Mouse (Mus musculus): ENCODE results near the gene Jrkl. TPM values are rescaled to one million over a fixed set of nuclear protein-coding genes. Genes with fewer than 3 reads are reported as not detected.

Jrkl gene
- total RNA-seq (2014; fragmentation: Nextera tagmentation), result 11.3 and 13.9 TPM in 2 replicates
- total RNA-seq (2017), result 10.3 and 11.9 TPM in 2 replicates
- 0.12 and 0.23 TPM in 2 replicates for polyA plus RNA-seq (2012)

DNA sequence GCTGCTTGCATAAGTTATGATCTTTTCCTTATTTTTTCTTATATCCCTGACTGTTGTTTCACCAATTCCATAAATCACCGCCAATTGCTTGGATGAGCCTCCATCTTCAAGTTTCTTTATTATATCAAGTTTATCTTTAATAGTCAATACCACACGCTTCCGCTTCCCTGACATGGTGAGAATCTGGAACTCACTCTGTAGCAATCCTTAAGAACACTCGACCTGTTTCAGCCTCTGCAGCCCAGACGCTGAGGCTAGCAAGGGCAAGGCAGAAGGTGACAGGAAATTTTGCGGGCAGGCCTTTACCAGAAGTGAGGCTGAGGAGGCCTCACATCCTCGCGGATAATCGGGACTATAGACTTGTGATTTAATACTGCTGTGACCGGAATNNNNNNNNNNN, at the start of gene Jrkl:
TSS of gene Jrkl (minus strand) at position 349 of the 400 bp plus-strand sequence.
- peaks cover 27% of the 10 kb centered on the region for H3K4me1 ChIP-seq (ENCODE audit: insufficient read depth, low read depth, low read length)

DNA sequence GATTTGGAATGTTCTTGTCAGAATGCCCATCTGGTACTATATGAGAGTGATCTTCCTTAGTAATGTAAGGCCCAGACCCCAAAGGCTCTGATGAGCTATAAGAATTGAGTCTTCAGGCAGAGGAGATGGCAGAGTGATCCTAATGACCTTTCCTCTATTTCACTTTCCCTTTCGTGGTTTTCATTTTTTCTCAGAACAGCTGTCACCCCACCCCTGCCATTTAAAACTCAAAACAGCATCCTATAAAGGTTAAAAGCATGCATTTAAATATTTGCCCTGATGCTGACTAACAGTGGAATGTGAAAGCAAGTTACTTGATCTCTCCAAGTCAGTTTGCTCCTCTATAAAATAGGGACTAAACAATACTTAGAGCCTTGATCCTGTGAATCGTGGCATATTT, 41.9 kb upstream of the Jrkl start:
- no peaks in the 10 kb centered on the region for H3K27me3 ChIP-seq (ENCODE audit: insufficient read depth, low read length)
- H3K4me3 ChIP-seq (ENCODE audit: low read depth, low read length), result no peak overlapping the region
- no peaks in the 10 kb centered on the region for H3K9me3 ChIP-seq (replicated peaks)
- DNase-seq (ENCODE audit: low spot score) (no peak), ATAC-seq (ENCODE audit: extremely low read depth, insufficient number of reproducible peaks, low FRiP score, poor library complexity, severe bottlenecking) (no peak)
- H3K36me3 ChIP-seq (replicated peaks), result peaks cover 32% of the 10 kb centered on the region
- TF ChIP-seq GATA2 (IDR thresholded peaks at IDR 0.05; ENCODE audit: borderline replicate concordance, low read depth, low read length) (no peak), TAL1 (conservative IDR thresholded peaks at IDR 0.05; ENCODE audit: low read depth, low read length) (no peak), POLR2AphosphoS5 (IDR thresholded peaks at IDR 0.05; ENCODE audit: insufficient replicate concordance, low read depth, low read length) (no peak), CTCF (IDR thresholded peaks at IDR 0.05; ENCODE audit: low read depth, low read length) (no peak), GATA1 (IDR thresholded peaks at IDR 0.05; ENCODE audit: borderline replicate concordance, low read length) (no peak)
- H3K4me1 ChIP-seq (ENCODE audit: insufficient read depth, low read depth, low read length), result no peaks in the 10 kb centered on the region

More for the DNA sequence above, at the start of gene Jrkl:
- Histone ChIP-seq H3K4me3 (ENCODE audit: low read depth, low read length) (peak within 1 kb of the TSS; percentile 73), H3K36me3 (replicated peaks) (no peaks in the 10 kb centered on the region), H3K9me3 (replicated peaks) (no peaks in the 10 kb centered on the region), H3K27me3 (ENCODE audit: insufficient read depth, low read length) (no peaks in the 10 kb centered on the region)
- TF ChIP-seq GATA1 (IDR thresholded peaks at IDR 0.05; ENCODE audit: borderline replicate concordance, low read length) (no peak), GATA2 (IDR thresholded peaks at IDR 0.05; ENCODE audit: borderline replicate concordance, low read depth, low read length) (no peak), TAL1 (conservative IDR thresholded peaks at IDR 0.05; ENCODE audit: low read depth, low read length) (no peak), POLR2AphosphoS5 (IDR thresholded peaks at IDR 0.05; ENCODE audit: insufficient replicate concordance, low read depth, low read length) (no peak), CTCF (IDR thresholded peaks at IDR 0.05; ENCODE audit: low read depth, low read length) (no peak)
- no peak for ATAC-seq (ENCODE audit: extremely low read depth, insufficient number of reproducible peaks, low FRiP score, poor library complexity, severe bottlenecking)
- DNase-seq (ENCODE audit: low spot score), result no peak

DNA sequence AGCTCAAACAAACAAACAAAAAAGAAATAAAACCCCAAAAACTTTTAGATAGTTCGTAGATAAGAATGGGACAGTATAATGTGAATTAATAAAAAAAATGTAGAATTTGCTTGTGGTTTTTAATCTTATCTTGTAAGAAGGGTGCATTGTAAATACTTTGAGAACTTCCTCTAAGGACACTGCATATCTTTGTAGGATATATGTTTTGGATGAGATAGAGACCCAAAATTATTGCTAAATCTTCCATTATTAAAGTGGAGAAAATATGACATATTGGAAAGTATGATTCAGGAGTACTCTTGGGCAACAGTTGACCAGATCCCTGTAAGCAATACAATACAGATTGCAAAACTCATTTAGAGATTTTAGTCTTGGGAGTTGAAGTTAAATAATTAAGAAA, 27.6 kb upstream of the Jrkl start:
- TF ChIP-seq GATA1 (IDR thresholded peaks at IDR 0.05; ENCODE audit: borderline replicate concordance, low read length) (no peak), TAL1 (conservative IDR thresholded peaks at IDR 0.05; ENCODE audit: low read depth, low read length) (no peak), CTCF (IDR thresholded peaks at IDR 0.05; ENCODE audit: low read depth, low read length) (no peak), POLR2AphosphoS5 (IDR thresholded peaks at IDR 0.05; ENCODE audit: insufficient replicate concordance, low read depth, low read length) (no peak), GATA2 (IDR thresholded peaks at IDR 0.05; ENCODE audit: borderline replicate concordance, low read depth, low read length) (no peak)
- DNase-seq (ENCODE audit: low spot score) (no peak), ATAC-seq (ENCODE audit: extremely low read depth, insufficient number of reproducible peaks, low FRiP score, poor library complexity, severe bottlenecking) (peak; percentile 70)
- H3K9me3 ChIP-seq (replicated peaks), result no peaks in the 10 kb centered on the region
- no peak overlapping the region for H3K4me3 ChIP-seq (ENCODE audit: low read depth, low read length)
- H3K4me1 ChIP-seq (ENCODE audit: insufficient read depth, low read depth, low read length), result peaks cover 6% of the 10 kb centered on the region
- no peaks in the 10 kb centered on the region for H3K27me3 ChIP-seq (ENCODE audit: insufficient read depth, low read length)
- peaks cover 20% of the 10 kb centered on the region for H3K36me3 ChIP-seq (replicated peaks)

DNA sequence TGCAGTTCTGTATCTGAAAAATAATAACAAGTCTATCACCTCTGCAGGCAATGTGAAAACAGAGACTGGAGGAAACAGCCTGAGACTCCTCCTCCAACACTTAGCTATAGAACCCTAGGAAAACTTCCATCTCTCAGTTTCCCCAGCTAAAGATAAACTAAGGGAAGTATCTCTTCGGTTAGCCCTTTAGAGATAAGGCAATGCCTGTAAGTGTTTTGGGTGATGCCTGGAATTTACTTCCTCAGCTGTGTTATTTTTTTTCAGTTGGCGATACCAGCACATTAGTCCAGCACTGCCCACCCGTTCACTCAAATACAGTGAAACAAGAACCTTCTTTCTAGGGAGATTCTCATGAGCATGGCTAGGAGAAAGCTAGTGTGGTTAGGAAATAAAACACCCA, 15.4 kb upstream of the Jrkl start:
- no peaks in the 10 kb centered on the region for H3K27me3 ChIP-seq (ENCODE audit: insufficient read depth, low read length)
- TF ChIP-seq POLR2AphosphoS5 (IDR thresholded peaks at IDR 0.05; ENCODE audit: insufficient replicate concordance, low read depth, low read length) (no peak), TAL1 (conservative IDR thresholded peaks at IDR 0.05; ENCODE audit: low read depth, low read length) (no peak), CTCF (IDR thresholded peaks at IDR 0.05; ENCODE audit: low read depth, low read length) (no peak), GATA1 (IDR thresholded peaks at IDR 0.05; ENCODE audit: borderline replicate concordance, low read length) (no peak), GATA2 (IDR thresholded peaks at IDR 0.05; ENCODE audit: borderline replicate concordance, low read depth, low read length) (no peak)
- H3K4me3 ChIP-seq (ENCODE audit: low read depth, low read length), result no peak overlapping the region
- ATAC-seq (ENCODE audit: extremely low read depth, insufficient number of reproducible peaks, low FRiP score, poor library complexity, severe bottlenecking) (no peak), DNase-seq (ENCODE audit: low spot score) (no peak)
- H3K36me3 ChIP-seq (replicated peaks), result peaks cover 33% of the 10 kb centered on the region
- H3K9me3 ChIP-seq (replicated peaks), result no peaks in the 10 kb centered on the region
- H3K4me1 ChIP-seq (ENCODE audit: insufficient read depth, low read depth, low read length), result peaks cover 5% of the 10 kb centered on the region

DNA sequence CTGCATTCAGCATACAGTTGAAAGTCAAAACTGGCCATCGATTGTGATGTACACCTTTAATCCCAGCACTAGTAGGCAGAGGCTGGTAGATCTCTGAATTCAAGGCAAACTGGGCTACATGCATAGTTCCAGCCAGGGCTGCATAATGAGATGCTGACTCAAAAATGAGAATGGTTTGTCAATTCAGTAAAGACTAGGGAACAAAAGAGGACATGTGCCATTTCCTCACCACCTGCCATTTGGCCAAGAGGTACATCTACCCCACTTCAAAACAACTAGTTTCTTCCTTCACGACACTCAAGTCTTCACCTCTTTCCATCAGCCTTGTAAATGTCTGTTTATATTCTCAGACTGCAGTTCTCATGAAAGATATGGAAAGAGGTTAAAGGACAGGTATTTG, 12.5 kb upstream of the Jrkl start:
- H3K4me3 ChIP-seq (ENCODE audit: low read depth, low read length), result no peak overlapping the region
- TF ChIP-seq TAL1 (conservative IDR thresholded peaks at IDR 0.05; ENCODE audit: low read depth, low read length) (no peak), POLR2AphosphoS5 (IDR thresholded peaks at IDR 0.05; ENCODE audit: insufficient replicate concordance, low read depth, low read length) (no peak), CTCF (IDR thresholded peaks at IDR 0.05; ENCODE audit: low read depth, low read length) (no peak), GATA1 (IDR thresholded peaks at IDR 0.05; ENCODE audit: borderline replicate concordance, low read length) (no peak), GATA2 (IDR thresholded peaks at IDR 0.05; ENCODE audit: borderline replicate concordance, low read depth, low read length) (no peak)
- peaks cover 34% of the 10 kb centered on the region for H3K36me3 ChIP-seq (replicated peaks)
- H3K4me1 ChIP-seq (ENCODE audit: insufficient read depth, low read depth, low read length), result peaks cover 5% of the 10 kb centered on the region
- ATAC-seq (ENCODE audit: extremely low read depth, insufficient number of reproducible peaks, low FRiP score, poor library complexity, severe bottlenecking) (no peak), DNase-seq (ENCODE audit: low spot score) (no peak)
- H3K9me3 ChIP-seq (replicated peaks), result no peaks in the 10 kb centered on the region
- no peaks in the 10 kb centered on the region for H3K27me3 ChIP-seq (ENCODE audit: insufficient read depth, low read length)

DNA sequence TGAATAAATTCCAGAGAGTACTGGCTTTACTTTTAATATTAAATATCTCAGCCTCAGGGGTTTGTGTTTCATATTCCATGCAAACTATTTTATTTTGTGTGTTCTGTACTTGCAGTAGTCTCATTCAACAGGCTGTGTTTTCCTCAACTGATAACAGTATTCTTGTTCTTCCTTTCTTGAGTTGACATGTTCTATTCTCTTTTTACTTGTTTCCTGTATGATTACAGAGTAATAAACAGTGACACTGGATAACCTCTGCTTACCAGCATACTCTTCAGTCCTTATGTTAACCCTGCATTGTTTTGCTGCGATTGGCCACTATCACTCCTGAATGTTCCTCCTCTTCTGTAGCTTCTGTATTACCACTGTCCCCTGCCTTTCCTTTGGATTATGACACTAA, 11.1 kb upstream of the Jrkl start:
- TF ChIP-seq GATA2 (IDR thresholded peaks at IDR 0.05; ENCODE audit: borderline replicate concordance, low read depth, low read length) (no peak), TAL1 (conservative IDR thresholded peaks at IDR 0.05; ENCODE audit: low read depth, low read length) (no peak), POLR2AphosphoS5 (IDR thresholded peaks at IDR 0.05; ENCODE audit: insufficient replicate concordance, low read depth, low read length) (no peak), GATA1 (IDR thresholded peaks at IDR 0.05; ENCODE audit: borderline replicate concordance, low read length) (no peak), CTCF (IDR thresholded peaks at IDR 0.05; ENCODE audit: low read depth, low read length) (no peak)
- Histone ChIP-seq H3K36me3 (replicated peaks) (peaks cover 38% of the 10 kb centered on the region), H3K4me1 (ENCODE audit: insufficient read depth, low read depth, low read length) (peaks cover 5% of the 10 kb centered on the region), H3K9me3 (replicated peaks) (no peaks in the 10 kb centered on the region), H3K27me3 (ENCODE audit: insufficient read depth, low read length) (no peaks in the 10 kb centered on the region), H3K4me3 (ENCODE audit: low read depth, low read length) (no peak overlapping the region)
- DNase-seq (ENCODE audit: low spot score) (no peak), ATAC-seq (ENCODE audit: extremely low read depth, insufficient number of reproducible peaks, low FRiP score, poor library complexity, severe bottlenecking) (no peak)
